Mouse (Mus musculus) WW6 (cell line): ENCODE measurements around the gene Cped1.

Source experiments
- DNase-seq: peaks from one replicate; pipeline ENCODE4 v3.0.0-alpha.2; 2013; ENCODE audit warnings: low read depth, low spot score

Cped1 gene

DNA sequence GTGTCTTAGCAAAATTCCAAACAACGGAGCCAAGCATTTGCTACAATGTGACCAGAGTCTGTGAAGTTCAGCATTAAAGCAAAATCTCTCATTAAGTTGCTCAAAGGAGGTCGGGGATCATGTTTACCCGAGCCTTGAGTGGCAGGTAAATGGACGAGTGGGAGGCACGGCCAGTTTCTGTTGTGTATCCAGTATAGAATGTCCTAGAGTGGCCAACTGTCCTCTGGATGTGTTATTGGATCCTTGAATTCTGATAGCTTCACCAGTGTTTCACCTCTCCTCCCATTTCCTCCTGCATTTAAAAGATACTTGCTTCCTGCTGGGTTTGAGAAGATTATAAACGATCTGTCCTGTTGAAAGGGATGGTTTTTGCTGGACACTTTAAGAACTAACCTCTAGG is 14.4 kb downstream of the Cped1 start:
- DNase-seq = no peak

DNA sequence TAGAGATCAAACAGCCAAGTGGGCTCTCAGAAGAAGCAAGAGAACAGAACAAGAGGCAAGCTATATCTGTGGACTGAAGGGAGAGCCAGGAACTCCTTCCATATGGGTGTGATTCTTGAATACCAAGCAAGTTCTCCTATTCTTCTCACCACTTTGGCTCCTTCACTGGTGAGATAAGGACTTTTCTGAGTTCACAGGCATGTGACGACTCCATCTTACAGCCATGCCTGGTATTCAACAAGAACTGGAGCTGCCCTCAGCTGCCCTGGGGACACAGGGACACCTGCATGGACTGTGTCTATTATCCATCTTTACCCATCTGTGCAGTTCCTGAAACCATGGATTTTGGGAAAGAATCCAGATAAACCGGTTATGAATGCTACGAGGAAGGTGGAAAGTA is 15.2 kb downstream of the Cped1 start:
- no peak for DNase-seq

DNA sequence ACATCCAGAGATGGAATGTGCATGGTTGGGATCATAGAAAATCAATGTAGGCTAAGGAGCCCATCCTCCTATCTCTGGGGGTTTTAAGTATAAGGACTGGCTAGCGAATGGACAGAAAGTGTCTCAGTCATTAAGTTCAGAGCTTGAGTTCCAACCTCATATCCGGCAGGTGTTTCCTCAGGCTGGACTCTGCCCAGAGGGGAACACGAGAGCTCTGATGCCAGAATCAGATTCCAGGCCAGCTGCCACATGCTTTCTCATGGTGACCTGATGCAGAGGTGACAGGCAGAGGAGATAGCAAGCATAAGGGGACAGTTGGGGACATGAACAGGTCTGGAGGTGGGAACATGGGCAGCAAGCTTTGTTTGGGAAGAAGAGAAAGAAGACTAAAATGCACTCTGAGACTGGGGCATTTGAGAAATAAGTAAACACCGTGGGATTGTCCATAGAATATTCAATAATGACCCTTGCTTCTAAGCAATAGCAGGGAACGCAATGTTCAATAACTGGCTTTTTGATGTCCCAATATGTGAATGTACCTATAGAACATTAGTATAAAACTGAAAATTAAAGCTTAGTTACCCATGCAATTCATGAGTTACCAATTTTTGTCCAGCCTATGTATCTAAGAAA is 15.7 kb downstream of the Cped1 start:
- no peak for DNase-seq

DNA sequence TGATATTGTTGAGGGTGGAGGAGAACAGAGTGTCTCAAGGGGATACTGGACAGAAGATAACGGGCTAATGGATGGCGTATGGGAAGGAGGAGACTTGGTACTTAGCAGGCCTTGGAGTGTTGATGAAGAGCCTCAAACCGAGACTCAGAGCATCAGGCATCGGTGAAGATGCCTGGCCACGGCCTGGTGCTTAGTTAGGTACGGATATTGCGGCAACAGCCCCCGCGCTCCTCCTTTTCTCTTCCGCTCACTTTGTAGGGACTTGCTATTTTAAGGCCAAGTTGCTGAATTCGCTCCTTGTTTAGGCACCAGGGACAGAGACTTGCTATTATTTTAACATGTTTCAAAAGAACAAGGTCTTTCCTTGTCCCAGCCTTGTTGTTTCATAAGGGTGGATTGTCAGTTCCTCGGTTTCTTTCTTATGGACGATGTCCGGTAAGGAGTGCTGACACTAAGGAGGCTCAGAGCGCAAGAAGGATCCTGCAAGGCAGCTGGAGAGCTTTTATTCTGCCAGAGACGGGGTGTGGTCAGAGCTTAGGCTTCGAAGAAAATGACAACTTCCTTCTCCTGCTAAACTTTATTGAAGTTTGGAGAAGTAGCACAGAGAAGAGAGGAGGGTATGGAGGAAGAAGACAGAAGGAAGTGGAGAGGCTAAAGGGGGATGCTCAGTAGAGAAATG is 16.9 kb downstream of the Cped1 start:
- DNase-seq = no peak

DNA sequence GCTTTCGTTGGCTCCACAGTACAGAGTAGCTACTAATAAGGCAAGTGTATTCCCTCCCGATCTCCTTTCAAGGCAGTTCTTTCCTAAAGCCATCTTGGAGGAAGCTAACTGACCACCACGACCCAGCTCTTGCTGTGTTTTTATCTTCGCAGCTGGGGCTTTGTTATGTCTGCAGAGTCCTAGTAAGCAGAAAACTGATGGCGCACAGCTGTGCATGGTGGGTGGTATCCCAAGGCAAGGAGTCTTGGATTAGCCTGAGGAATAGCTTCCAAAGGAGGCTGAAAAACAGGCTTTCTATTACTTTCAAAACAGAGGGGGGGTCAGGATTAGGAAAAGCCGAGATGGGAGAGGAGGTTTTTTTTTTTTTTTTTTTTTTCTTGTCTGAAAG is 17.5 kb downstream of the Cped1 start:
- DNase-seq = no peak

DNA sequence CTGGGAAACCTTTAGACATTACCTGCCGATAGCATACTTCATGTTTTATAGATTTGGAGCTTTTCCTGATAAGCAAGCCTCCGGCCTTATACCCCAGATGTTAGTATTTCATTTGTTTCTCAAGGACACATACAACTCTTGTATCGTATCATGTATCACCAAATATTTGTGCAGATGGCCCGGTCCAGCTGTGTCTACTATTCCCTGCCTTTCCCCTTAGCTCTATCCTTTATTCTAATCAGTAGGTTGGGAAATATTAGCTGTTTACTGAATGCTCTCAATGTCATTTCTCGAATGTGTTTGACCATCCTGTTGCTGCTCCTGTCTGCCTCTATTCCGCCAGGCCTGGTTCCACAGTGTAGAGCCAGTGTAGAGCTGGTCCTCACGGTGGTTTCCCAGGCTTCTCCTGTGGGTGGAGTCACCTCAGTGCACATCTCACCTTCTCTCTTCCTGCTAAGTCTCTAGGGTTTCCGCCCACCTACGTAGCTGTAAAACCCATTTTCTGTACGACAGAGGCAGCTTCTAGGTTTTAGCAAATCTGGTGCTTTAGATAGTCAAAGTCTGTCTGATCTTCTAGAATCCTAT is 18.3 kb downstream of the Cped1 start:
- DNase-seq = no peak

DNA sequence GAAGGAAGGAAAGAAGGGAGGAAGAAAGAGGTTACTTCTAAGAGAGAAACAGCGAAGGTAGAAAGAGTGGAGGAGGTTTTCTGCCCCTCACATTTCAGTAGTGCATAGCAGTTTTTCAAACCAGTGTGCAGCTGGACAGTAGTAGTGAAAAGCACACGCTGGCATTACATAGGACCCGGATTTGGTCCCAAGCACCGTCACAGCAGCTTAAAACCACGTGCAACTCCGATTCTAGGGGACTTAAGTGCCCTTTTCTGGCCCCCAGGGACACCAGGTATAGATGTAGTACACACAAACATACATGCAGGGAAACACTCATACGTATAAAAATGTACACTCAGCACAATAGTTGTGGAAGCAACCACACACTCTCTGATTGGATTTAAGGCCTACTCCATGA is 22.6 kb downstream of the Cped1 start:
- DNase-seq = no peak

DNA sequence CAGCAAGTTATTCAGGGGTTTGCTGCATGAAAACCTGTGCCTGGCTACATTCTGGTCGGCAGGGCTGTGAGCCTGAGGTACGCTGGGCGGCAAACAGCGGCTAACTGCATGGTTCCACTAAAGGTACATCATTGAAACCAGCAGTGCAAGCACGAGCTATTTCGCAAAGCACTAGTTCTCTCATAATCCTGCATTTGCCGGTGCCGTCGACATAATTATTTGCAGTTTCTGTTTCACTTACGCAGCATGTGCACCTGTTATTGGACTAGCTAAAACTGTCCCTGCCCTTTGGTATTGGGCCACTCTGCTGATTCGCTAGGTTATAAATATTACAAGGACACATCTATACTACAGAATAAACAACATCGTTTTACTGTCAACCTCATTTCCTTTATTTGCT is 24.5 kb downstream of the Cped1 start:
- DNase-seq = no peak

DNA sequence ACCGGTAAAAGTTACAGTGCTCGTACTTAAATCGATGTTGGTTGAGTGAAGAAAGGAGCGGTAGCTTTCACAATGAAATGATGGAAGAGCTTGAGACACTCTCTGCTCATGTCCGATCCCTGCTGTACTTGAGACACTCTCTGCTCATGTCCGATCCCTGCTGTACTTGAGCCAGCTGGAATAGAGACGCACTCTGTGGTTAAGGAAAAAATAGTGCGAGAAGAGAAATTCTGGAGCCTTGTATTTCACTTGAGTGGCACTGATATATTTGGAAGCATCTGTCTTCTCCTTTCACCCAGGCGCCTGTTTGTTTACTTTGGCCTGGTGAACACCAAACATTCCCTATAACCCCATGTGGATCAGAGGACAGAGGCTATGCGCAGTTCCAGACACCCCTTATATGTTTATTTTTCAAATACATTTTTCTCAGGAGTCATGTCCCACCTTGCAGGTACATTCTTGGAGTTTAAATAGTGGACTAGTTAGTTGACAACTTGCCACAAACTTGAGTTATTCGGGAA is 25.1 kb downstream of the Cped1 start:
- no peak for DNase-seq

DNA sequence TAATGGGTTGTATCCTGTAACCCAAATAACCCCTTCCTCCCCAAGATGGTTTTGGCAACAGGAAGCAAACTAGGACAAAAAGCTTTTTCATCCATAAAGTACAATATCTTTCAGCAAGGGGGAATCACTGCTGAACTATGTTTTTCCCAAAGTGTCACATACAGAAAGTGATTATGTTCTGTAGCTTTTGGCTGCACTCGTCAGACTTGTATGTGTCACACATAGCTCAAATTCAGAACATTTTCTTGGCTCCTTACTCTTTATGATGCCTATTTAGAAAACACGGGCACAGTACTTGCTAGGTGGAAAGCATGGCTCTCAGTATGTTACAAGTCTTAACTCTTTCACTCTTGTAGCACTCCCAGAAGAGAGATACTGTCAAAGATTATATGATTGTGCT is 25.8 kb downstream of the Cped1 start:
- DNase-seq = no peak

DNA sequence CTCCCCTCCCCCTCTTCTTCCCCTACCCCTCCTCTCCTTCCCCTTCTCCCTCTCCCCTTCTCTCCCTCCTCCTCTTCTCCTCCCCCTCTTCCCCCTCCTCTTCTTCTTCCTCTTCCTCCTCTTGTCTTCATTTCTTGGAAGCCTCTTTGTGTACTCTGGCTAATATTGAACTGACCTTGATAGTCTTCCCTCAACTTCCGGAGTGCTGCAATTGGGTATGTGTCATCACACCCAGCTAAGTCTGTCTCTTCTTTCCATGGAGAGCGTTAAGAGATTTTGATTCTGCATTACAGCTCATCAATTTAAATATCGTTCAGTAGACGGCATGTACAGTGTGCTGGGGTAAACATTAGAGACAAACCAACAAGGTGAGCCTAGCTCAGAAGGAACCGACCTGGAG is 26.4 kb downstream of the Cped1 start:
- no peak for DNase-seq

DNA sequence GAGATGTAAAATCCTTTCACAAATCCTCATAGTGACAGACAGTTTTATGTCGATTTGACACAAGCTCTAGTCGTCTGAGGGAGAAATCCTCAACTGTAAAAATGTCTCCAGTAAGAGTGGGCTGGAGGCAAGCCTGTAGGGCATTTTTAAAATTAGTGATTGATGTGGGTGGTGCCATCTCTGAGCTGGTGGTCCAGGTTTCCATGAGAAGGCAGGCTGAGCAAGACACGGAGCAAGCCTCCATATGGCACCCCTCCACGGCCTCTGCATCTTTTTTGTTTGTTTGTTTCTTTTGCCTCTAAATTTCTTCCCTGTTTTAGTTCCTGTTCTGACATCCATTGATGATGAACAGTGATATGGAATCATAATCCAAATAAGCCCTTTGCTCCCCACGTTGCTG is 26.8 kb downstream of the Cped1 start:
- no peak for DNase-seq

DNA sequence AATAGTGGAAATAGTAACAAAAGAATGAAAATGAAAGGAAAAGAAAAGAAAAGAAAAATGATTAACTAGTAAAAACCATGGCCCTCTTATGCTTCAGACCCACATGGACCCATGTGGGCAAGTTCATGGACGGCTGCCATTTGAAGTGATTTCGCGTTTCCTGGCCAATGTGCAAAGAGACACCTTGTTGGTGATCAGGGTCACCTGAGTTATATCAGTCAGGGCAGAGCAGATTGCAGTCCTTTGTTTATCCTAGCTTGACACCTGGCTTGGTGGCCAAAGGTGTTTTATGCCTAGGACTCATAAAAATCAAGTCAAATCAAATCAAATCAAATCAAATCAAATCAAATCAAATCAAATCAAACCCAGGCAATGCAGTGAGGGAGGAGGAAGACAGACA is 27.7 kb downstream of the Cped1 start:
- no peak for DNase-seq

DNA sequence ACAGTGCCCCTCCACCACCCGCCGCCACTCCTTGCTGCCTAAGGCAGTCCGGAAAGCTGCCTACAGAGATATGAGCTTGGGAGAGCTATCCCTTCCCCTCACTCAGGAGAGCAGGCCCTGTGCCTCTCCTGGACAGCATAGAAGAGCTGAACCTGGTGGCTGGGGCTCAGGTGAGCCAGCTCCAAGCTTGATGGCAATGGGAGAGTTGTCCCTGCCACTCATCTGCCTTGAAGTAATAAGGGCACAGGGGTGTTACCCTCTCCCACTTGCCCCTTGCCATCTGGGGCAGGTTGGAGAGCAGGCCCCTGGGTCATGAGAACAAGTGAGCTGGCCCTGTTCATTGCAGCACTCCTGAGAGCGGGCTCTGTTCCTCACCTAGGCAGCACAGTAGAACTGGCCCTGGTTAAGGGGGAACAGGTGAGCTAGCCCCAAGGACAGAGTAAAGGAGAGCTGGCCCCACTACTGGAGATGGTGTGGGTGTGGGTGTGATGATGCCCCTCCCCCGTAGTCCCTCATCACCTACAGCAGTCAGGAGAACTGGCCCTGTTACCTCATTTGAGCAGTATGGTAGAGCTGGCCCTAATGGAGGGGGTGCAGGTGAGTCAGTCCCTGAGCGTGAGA is 28.7 kb downstream of the Cped1 start:
- no peak for DNase-seq

DNA sequence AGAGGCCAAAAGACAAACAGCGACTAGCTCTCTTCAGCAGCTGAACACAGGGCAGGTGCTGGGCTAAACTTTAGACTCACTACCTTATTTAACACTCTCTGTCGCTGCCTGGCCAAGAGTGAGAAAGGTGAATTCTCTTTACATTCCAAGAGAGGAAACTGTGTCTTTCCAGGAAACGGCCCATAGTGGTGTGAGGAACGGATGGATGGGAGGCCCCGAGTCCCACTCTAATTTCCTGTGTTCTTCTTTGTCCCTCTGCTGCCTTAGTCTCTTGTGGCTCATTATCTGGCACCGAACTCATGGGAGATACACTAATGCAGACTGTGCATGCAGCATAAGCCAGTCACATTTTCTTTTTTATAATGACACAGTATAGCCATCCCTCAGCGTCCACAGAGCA is 31.9 kb downstream of the Cped1 start:
- no peak for DNase-seq

DNA sequence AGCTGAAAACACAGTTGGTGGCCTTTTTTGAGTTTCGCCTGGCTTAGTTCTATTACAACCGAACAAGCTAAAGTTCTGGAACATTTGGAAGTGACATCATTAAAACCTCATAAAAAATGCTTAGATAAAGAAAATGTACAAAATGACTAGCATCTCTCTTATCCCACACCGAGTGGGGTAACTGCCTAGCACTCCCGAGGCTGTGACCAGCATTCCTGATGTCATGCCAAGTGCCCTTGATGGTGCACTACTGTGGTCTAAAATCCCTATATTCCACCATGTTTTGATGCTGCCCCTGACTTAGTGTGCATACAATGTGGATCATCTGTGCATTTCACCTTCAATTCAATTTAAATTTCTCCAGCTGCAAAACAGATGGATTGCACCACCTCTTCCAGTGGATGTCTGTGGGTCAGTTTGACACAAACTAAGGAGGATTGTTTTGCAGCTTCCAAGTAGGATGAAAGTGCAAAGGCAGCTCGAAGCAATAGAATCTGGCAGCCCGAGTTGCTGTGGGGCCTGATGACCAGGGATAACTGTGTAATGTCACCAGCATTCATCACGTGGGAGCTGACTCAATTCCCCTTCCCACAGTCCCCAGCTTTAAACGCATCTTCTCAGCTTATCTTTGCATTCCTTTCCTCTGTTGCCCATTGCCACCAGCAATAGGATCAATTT is 33.2 kb downstream of the Cped1 start:
- DNase-seq = no peak

DNA sequence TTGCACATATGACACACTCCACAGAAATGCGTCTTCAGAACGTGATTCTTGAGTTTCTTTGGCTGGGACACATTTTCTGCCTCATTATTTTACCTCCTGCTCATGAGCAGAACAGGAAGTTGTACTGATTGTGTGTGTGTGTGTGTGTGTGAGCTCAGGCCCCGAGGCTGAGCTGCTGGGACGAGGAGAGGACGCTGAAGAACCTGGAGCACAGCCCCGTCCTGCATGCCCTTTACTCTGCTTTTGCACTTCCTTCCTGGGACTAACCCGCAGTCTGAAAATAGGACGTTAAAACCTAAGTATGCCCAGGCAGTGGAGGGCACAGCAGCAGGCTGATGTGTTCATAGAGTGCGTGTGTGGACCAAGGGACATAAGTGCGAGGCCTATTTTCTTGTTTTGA is 33.9 kb downstream of the Cped1 start:
- no peak for DNase-seq

DNA sequence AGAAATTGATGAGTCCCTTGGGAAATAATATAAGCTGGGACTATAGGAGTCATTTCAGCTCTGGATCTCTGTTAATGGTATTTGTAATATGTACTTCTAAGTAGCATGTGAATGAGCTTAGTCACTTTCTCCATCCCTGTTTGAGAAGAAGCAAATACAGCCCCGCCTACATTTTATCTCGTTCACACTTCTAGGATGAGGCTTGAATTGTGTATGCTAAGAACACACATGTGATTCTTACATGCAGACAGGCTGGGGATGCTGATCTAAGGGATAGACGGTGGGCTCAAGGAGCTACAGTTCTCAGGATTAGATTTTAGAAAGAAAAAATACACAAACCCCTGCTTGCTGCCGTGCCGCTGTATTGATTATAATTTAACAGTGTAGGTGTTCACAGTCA is 35.0 kb downstream of the Cped1 start:
- no peak for DNase-seq

DNA sequence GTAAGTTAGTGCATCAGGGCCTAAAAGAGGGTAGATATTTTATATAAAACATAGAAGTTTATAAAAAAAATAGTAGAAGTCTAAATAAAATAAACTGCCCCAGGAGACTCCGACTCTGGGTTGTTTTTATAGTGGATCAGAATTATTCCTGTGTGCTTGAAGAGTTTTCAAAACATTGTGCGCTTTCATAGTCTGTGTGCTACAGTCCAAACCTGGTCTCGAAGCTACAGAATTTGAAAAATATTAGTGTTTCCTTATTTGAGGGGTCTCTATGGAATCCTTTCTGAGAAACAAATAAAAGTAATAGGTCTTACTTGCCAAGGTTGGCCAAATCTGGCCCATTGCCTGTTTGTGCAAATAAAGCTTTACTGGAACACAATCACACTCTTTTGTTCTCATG is 35.6 kb downstream of the Cped1 start:
- DNase-seq = no peak

DNA sequence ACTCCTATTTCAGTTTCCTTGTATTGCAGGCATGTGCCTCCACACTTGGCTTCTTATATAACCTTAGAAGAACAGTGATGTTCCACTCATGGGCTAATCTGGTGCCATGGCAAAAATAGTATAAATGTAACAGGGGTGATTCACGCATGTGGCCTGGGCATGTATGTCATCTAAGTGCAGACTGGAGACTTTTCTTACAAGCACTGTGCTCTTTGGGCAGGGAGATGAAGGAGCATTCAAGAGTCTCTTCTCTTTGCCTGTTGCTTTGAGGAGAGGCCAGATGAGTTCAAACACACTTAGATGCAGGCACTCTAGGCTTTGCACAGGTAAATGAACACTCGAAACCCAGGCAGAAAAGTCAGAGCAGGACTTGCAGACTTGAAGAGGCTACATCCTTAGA is 38.5 kb downstream of the Cped1 start:
- no peak for DNase-seq

DNA sequence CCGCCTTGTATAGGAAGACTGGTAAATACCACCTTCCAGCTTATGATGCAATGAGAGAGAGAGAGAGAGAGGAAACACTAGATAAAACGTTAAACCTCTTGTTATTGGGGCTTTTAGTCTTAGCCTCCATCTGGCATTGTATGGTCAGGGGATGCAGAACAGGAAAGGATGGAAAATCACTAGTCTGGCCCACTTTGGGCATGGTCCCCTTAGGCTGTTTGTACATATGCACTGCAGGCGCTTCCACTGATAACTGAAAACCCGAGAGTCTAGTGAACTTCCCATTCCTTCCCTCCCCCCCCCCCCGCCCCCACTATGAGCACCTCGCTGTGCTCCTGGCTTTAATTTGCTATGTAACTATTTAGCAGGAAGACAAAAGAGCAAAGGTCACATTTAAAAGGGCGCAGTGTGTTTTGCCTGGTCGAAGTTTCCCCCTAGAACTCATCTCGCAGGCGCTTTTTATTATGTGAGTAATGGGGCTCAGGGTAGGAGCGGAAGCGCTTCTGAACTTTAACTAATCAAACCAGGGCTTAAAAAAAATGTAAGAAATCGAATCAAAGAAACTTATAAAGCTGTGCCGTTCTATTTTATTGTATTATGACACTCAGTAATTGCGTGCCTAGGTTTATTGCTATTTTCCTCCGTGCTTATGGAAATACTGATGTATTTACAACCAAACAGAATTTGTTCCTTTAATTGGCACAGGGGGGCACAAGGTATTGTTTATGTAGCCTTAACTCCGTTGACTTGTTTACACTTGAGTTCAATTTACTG is 40.1 kb downstream of the Cped1 start:
- DNase-seq = no peak

DNA sequence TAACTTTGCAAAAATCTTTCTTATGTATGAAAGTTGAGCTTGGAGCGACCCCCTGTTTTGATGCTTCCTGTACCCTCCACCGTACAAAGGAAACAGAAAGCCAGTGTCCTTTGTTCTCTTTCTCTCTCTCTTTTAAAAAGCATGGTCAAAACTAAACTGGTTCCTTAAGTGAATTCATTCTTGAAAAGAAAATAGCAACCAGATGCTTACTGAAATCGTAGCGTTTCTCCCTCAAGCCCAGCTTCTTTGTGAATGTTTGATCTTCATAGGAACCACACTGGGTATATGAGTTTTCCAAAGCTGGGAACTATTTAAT is 40.6 kb downstream of the Cped1 start:
- DNase-seq = no peak
